Mouse (Mus musculus): ENCODE data around the gene Hes3. TPM values are rescaled to one million over a fixed set of nuclear protein-coding genes. Genes with fewer than 3 reads are reported as not detected.
A peak's percentile ranks its signal among the peaks of the same experiment; 100 is the strongest.

Gene Hes3
- polyA plus RNA-seq, 1 experiment from 2014 or later, result 0.41 TPM

DNA sequence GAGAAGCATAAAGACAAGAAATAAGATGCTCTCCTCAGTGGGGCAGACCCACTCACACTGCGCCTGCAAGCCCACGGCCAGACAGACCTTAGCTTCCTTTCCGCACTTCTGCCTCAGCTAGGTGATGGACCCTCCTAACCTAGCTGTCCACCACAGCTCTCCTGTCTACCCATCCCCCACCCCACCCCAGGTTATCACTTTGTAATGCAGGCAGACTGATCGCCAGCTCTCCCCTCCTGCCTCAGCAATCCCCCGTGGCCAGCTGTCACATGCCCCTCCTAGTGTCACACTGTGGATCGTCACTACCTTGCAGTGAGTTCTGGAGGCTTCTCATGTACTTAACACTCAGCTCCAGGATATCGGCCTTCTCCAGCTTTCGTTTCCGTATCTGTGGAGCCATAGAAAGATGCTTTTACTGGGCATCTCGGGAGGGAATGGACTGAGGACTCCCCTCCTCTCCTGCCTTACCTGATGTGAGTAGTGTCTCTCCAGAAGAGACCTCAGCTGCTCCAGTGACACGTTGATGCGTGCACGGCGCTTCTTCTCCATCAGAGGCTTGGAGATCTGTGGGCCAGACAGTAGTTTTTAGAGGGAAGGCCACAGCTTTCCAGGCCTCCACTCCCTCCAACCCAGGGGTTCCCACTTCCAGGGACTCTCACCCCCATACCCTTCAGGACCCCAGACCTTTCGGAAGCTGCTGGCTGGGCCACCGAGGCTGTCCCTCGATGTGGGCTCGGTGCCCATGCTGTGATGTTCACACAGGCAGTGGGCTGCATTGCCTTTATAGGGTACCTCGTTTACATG lies 3.9 kb downstream of the Hes3 start:
- H3K9ac ChIP-seq (ENCODE audit: low read depth, low read length), result no peak overlapping the region; the same call in 1 of the 2 replicates
- no peaks in the 10 kb centered on the region for H3K36me3 ChIP-seq (ENCODE audit: control insufficient read depth, insufficient read depth, low read length)
- peaks cover 25% of the 10 kb centered on the region for H3K4me1 ChIP-seq (ENCODE audit: control insufficient read depth, insufficient read depth, low read length)

DNA sequence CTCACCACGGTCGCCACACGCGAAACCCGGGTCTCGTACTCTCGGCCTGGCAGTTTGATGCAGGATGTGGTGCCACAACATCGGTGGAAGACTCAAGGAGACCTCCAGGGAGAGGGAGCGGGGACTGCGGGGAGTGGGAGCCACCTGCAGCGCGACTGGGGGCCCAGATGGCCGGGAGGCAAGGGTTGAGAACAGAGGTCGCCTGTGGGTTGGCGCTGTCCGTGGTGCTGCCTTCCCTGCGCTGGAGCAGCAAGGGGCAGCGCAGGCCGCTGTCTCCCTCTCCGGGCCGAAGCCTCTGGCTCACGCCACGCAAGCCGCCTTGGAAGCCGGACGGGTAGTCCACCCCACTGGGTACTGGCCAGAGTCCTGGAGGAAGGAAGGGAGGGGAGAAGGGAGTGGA lies 4.6 kb downstream of the Hes3 start:
- H3K9ac ChIP-seq (ENCODE audit: low read depth, low read length), result peak overlapping the region; percentile 52
- H3K4me1 ChIP-seq (ENCODE audit: control insufficient read depth, insufficient read depth, low read length), result peaks cover 25% of the 10 kb centered on the region
- H3K27ac ChIP-seq (ENCODE audit: low read length), result no peak overlapping the region
- peak overlapping the region; percentile 58 for H3K4me2 ChIP-seq (ENCODE audit: low read length)
- H3K36me3 ChIP-seq (ENCODE audit: control insufficient read depth, insufficient read depth, low read length), result no peaks in the 10 kb centered on the region
- H3K27me3 ChIP-seq (ENCODE audit: control insufficient read depth, insufficient read depth, low read depth, low read length), result peaks cover 72% of the 10 kb centered on the region
- no peak for ATAC-seq
- no peaks in the 10 kb centered on the region for H3K9me3 ChIP-seq (replicated peaks; ENCODE audit: control insufficient read depth, low read length, poor library complexity, severe bottlenecking)
- H3K4me3 ChIP-seq (ENCODE audit: low read depth, low read length), result peak overlapping the region; percentile 34
- WGBS, result 1% methylated on average over 26 of the region's 26 CpGs

More for the DNA sequence above, 3.9 kb downstream of the Hes3 start:
- WGBS, result 7% methylated on average over 19 of the region's 19 CpGs
- Histone ChIP-seq H3K4me2 (ENCODE audit: low read length) (peak overlapping the region; percentile 58; the same call in 1 of the 2 replicates), H3K9me3 (replicated peaks; ENCODE audit: control insufficient read depth, low read length, poor library complexity, severe bottlenecking) (no peaks in the 10 kb centered on the region), H3K27ac (ENCODE audit: low read length) (no peak overlapping the region), H3K27me3 (ENCODE audit: control insufficient read depth, insufficient read depth, low read depth, low read length) (peaks cover 68% of the 10 kb centered on the region), H3K4me3 (ENCODE audit: low read depth, low read length) (peak overlapping the region; percentile 34; the same call in 1 of the 2 replicates)
- no peak for ATAC-seq

DNA sequence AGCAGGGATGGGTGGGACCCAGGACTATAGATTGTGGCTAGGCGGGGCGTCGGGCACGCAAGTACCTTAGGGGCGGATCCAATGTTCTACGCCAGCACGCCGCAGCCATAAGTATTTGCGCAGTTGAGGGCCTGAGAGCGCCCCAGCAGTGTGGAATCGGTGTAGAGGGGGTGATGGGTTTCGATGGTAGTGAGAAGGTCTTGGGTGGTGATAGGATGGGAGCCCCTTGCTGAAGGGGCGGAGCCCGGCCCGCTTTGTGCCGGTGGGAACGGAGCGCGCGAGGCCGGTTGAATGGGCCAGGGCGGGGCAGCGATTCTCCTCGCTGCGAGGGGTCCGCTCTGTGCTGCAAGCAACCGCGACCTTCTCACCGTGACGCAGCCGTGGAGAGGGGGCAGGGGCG lies 5.3 kb downstream of the Hes3 start:
- H3K36me3 ChIP-seq (ENCODE audit: control insufficient read depth, insufficient read depth, low read length), result no peaks in the 10 kb centered on the region
- no peak overlapping the region for H3K27ac ChIP-seq (ENCODE audit: low read length)
- H3K27me3 ChIP-seq (ENCODE audit: control insufficient read depth, insufficient read depth, low read depth, low read length), result peaks cover 73% of the 10 kb centered on the region
- peak; percentile 46 for ATAC-seq
- H3K4me3 ChIP-seq (ENCODE audit: low read depth, low read length), result peak overlapping the region; percentile 34
- H3K4me2 ChIP-seq (ENCODE audit: low read length), result peak overlapping the region; percentile 58
- WGBS, result 0% methylated on average over 30 of the region's 32 CpGs
- H3K9ac ChIP-seq (ENCODE audit: low read depth, low read length), result peak overlapping the region; percentile 52
- H3K9me3 ChIP-seq (replicated peaks; ENCODE audit: control insufficient read depth, low read length, poor library complexity, severe bottlenecking), result no peaks in the 10 kb centered on the region
- H3K4me1 ChIP-seq (ENCODE audit: control insufficient read depth, insufficient read depth, low read length), result peaks cover 25% of the 10 kb centered on the region

DNA sequence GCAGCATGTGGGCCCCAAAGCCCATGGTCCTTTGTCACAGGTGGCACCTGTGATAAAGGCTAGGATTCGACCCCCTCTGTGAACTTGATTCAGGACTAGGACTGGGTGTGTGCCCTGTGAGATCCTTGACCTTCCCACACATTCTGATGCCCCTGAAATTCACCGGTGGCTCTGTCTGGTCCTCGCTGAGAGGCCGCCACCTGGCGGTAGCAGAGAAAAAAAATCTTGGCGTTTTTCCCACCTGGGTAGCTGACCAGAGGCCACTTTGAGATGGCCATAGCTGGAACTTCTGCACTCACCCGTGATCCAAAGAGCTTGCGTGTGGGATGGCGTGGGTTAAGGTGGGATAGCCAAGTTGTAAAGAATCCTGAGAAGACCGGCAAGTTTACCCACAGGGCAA lies 6.0 kb downstream of the Hes3 start:
- H3K9ac ChIP-seq (ENCODE audit: low read depth, low read length), result peak overlapping the region; percentile 52; the same call in 1 of the 2 replicates
- H3K9me3 ChIP-seq (replicated peaks; ENCODE audit: control insufficient read depth, low read length, poor library complexity, severe bottlenecking), result no peaks in the 10 kb centered on the region
- H3K27ac ChIP-seq (ENCODE audit: low read length), result no peak overlapping the region
- no peak overlapping the region for H3K4me3 ChIP-seq (ENCODE audit: low read depth, low read length)
- peaks cover 2% of the 10 kb centered on the region; the same call in 1 of the 2 replicates for H3K36me3 ChIP-seq (ENCODE audit: control insufficient read depth, insufficient read depth, low read length)
- 3% methylated on average over 10 of the region's 10 CpGs for WGBS
- peaks cover 18% of the 10 kb centered on the region for H3K4me1 ChIP-seq (ENCODE audit: control insufficient read depth, insufficient read depth, low read length)
- no peak for ATAC-seq
- no peak overlapping the region for H3K4me2 ChIP-seq (ENCODE audit: low read length)
- H3K27me3 ChIP-seq (ENCODE audit: control insufficient read depth, insufficient read depth, low read depth, low read length), result peaks cover 74% of the 10 kb centered on the region

DNA sequence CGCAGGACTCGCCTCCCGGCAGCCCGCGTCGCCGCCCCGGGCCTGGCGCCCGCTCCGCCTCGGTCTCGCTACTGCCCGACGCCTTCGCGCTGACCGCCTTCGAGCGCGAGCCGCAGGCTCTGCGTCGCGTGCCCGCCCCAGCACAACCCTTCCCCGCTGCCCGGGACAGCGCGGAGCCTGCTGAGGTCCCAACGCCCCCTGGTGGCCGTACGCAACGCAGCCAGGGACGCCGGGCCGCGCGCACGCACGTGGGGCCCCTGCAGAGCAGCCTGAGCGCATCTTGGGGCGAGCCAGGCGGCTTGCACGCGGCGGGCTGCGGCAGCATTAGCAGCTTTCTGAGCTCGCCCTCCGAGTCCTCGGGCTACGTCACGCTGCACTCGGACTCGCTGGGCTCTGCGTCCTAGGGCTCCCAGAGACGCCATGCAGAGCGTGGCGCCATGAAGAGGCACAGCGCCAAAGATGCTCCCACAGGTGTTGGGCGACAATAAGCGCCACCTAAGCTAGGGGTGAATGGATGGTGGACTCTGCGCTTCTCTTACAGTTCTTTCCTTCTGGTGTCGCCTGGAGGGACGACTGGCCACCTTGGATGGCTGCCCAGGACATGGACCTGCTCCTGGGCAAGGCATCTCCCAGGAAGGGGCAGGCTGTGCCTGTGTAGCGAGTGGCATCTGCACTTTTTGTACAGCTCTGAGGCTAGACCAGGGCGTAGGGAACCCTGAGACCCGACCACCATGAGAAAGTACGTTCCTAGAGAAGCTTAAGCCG lies 8.1 kb downstream of the Hes3 start:
- ATAC-seq, result peak; percentile 65
- H3K4me3 ChIP-seq (ENCODE audit: low read depth, low read length), result peak overlapping the region; percentile 35
- peak overlapping the region; percentile 42 for H3K9ac ChIP-seq (ENCODE audit: low read depth, low read length)
- peaks cover 73% of the 10 kb centered on the region for H3K27me3 ChIP-seq (ENCODE audit: control insufficient read depth, insufficient read depth, low read depth, low read length)
- WGBS, result 5% methylated on average over 69 of the region's 70 CpGs
- H3K36me3 ChIP-seq (ENCODE audit: control insufficient read depth, insufficient read depth, low read length), result peaks cover 3% of the 10 kb centered on the region; the same call in 1 of the 2 replicates
- no peak overlapping the region for H3K27ac ChIP-seq (ENCODE audit: low read length)
- peak overlapping the region; percentile 55 for H3K4me2 ChIP-seq (ENCODE audit: low read length)
- H3K4me1 ChIP-seq (ENCODE audit: control insufficient read depth, insufficient read depth, low read length), result peaks cover 13% of the 10 kb centered on the region
- no peaks in the 10 kb centered on the region for H3K9me3 ChIP-seq (replicated peaks; ENCODE audit: control insufficient read depth, low read length, poor library complexity, severe bottlenecking)

DNA sequence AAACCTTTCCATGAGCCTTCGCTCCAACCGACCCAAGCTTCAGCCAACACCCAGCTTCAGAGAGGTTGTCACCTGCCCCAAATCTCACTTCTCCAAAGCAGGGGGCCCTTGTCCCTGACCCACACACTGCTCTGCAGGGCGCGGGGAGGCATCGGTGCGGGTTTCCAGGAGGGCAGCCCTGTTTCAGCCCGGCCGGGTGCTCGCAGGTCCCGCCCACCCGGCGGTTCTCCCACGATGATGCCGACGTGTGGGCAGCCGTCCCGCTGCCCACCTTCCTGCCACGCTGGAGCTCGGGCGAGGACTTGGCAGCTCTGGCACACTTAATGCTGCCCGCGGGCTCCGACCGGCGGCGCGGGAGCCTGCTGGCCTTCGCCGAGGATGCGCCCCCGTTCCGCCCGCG lies 8.7 kb downstream of the Hes3 start:
- H3K36me3 ChIP-seq (ENCODE audit: control insufficient read depth, insufficient read depth, low read length), result peaks cover 3% of the 10 kb centered on the region; the same call in 1 of the 2 replicates
- H3K27ac ChIP-seq (ENCODE audit: low read length), result no peak overlapping the region
- H3K4me2 ChIP-seq (ENCODE audit: low read length), result peak overlapping the region; percentile 55
- 17% methylated on average over 34 of the region's 34 CpGs for whole genome bisulfite sequencing
- H3K27me3 ChIP-seq (ENCODE audit: control insufficient read depth, insufficient read depth, low read depth, low read length), result peaks cover 69% of the 10 kb centered on the region
- no peak for ATAC-seq
- H3K4me1 ChIP-seq (ENCODE audit: control insufficient read depth, insufficient read depth, low read length), result peaks cover 13% of the 10 kb centered on the region
- no peaks in the 10 kb centered on the region for H3K9me3 ChIP-seq (replicated peaks; ENCODE audit: control insufficient read depth, low read length, poor library complexity, severe bottlenecking)
- peak overlapping the region; percentile 35 for H3K4me3 ChIP-seq (ENCODE audit: low read depth, low read length)
- H3K9ac ChIP-seq (ENCODE audit: low read depth, low read length), result peak overlapping the region; percentile 42; the same call in 1 of the 2 replicates

DNA sequence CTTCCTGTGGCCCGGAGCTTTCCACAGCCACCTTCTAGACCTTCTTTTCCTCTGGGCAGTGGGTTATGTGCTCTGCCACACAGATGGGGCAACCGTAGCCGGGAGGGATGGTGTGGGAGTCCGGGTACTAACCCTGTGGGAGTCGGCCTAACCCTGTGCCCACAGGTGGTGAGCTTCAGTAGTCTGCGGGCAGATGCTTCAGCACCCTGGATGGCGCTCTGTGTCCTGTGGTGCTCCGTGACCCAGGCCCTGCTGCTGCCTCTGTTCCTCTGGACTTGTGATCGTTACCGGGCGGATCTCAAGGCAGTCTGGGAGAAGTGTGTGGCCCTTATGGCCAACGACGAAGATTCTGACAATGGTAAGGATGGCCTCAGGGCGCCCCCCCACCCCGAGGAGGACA lies 9.9 kb downstream of the Hes3 start:
- no peak for ATAC-seq
- 67% methylated on average over 15 of the region's 15 CpGs for WGBS
- H3K27me3 ChIP-seq (ENCODE audit: control insufficient read depth, insufficient read depth, low read depth, low read length), result peaks cover 63% of the 10 kb centered on the region

DNA sequence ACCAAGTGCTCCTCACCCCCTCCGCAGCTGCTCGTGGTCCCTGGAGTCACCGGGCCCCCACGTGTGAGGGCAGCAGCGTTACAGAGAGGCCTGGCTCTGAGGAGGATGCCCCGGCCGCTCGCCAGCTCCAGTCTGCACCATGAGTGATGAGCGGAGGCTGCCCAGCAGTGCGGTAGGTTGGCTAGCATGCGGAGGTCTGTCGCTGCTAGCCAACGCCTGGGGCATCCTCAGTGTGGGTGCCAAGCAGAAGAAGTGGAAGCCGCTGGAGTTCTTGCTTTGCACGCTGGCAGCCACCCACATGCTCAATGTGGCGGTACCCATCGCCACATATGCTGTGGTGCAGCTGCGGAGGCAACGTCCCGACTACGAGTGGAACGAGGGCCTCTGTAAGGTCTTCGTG lies 12.5 kb downstream of the Hes3 start:
- Histone ChIP-seq H3K36me3 (ENCODE audit: control insufficient read depth, insufficient read depth, low read length) (peaks cover 3% of the 10 kb centered on the region; the same call in 1 of the 2 replicates), H3K27me3 (ENCODE audit: control insufficient read depth, insufficient read depth, low read depth, low read length) (peaks cover 51% of the 10 kb centered on the region), H3K4me1 (ENCODE audit: control insufficient read depth, insufficient read depth, low read length) (peaks cover 5% of the 10 kb centered on the region; the same call in 1 of the 2 replicates), H3K9me3 (replicated peaks; ENCODE audit: control insufficient read depth, low read length, poor library complexity, severe bottlenecking) (no peaks in the 10 kb centered on the region), H3K4me2 (ENCODE audit: low read length) (no peak overlapping the region), H3K27ac (ENCODE audit: low read length) (no peak overlapping the region), H3K9ac (ENCODE audit: low read depth, low read length) (no peak overlapping the region), H3K4me3 (ENCODE audit: low read depth, low read length) (no peak overlapping the region)
- ATAC-seq, result no peak
- WGBS, result 85% methylated on average over 23 of the region's 23 CpGs

More for the DNA sequence above, 9.9 kb downstream of the Hes3 start:
- Histone ChIP-seq H3K9ac (ENCODE audit: low read depth, low read length) (no peak overlapping the region), H3K4me1 (ENCODE audit: control insufficient read depth, insufficient read depth, low read length) (peaks cover 6% of the 10 kb centered on the region; the same call in 1 of the 2 replicates), H3K4me3 (ENCODE audit: low read depth, low read length) (no peak overlapping the region), H3K27ac (ENCODE audit: low read length) (no peak overlapping the region), H3K9me3 (replicated peaks; ENCODE audit: control insufficient read depth, low read length, poor library complexity, severe bottlenecking) (no peaks in the 10 kb centered on the region), H3K4me2 (ENCODE audit: low read length) (no peak overlapping the region), H3K36me3 (ENCODE audit: control insufficient read depth, insufficient read depth, low read length) (peaks cover 3% of the 10 kb centered on the region; the same call in 1 of the 2 replicates)
